Mouse (Mus musculus) limb, embryonic 10.5 days (tissue): Measurements from ENCODE around the gene Zcchc14. TPM values are rescaled to one million over a fixed set of nuclear protein-coding genes. Genes with fewer than 3 reads are reported as not detected.
"Not testable (repeated sequence)": the region's sequence is repeated elsewhere in the genome, so short reads cannot be mapped to it uniquely, and the experiment has no call there.

Experiments used
- DNase-seq: peaks from one replicate; pipeline ENCODE4 v3.0.0-alpha.2; 2017; ENCODE audit warnings: low spot score
- H3K27ac ChIP-seq: fragments of 300-500 bp; sonication (generic); 2 replicates; pipeline ENCODE4 v1.5.1; 2016; ENCODE audit warnings: mild to moderate bottlenecking
- H3K27me3 ChIP-seq: fragments of 300-500 bp; sonication (generic); 2 replicates; pipeline ENCODE4 v1.6.1; 2016; ENCODE audit warnings: low read depth, mild to moderate bottlenecking; ENCODE audit not compliant: poor library complexity, severe bottlenecking
- H3K36me3 ChIP-seq: fragments of 300-500 bp; sonication (generic); 2 replicates; pipeline ENCODE4 v1.6.1; 2016; ENCODE audit warnings: mild to moderate bottlenecking, moderate library complexity
- H3K4me1 ChIP-seq: fragments of 300-500 bp; sonication (generic); 2 replicates; pipeline ENCODE4 v1.6.1; 2016
- H3K4me3 ChIP-seq: fragments of 300-500 bp; sonication (generic); 2 replicates; pipeline ENCODE4 v1.5.1; 2016; ENCODE audit warnings: mild to moderate bottlenecking, moderate library complexity
- H3K9me3 ChIP-seq: fragments of 300-500 bp; sonication (generic); replicated peaks from 2 replicates; pipeline ENCODE4 v1.6.1; 2016; ENCODE audit warnings: mild to moderate bottlenecking
- WGBS: fragments of 180-500 bp; shearing (Covaris S2); methylation state at CpG from one replicate; pipeline ENCODE4 v1.1.7; 2016; 5-methylcytosine and 5-hydroxymethylcytosine counted together
- polyA plus RNA-seq: library from polyadenylated mRNA; unstranded; fragments of >200 nt; fragmentation: Nextera tagmentation; extraction: Ambion mirVana; gene quantifications from 2 replicates; pipeline ENCODE4 v1.2.1, GENCODE M21; 2016

Gene Zcchc14
- polyA plus RNA-seq, 1 experiment from 2014 or later: 15.2 TPM

DNA sequence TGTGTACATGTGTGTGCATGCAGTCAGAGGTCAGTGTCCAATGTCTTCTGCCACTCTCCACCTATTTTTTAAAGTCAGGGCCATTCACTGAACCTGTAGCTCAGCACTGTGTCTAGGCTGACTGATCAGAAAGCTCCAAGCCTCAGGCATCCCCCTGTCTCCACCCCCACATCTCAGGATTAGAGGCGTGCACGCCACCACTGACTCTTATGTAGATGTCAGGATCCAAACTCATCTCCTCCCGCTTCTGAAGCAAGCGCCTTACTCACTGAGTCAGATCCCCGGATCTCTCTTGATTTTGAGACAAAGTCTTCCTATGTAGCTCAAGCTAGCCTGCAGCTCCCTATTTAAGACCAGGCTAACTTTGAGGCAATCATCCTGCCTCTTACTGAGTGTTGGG lies 26.0 kb upstream of the Zcchc14 start:
- H3K4me3 ChIP-seq: no peak overlapping the region
- 0 out of 2 replicates have a peak, but pooled peaks cover 3% of the 10 kb centered on the region for H3K27me3 ChIP-seq
- DNase-seq: no peak
- no peaks in the 10 kb centered on the region for H3K9me3 ChIP-seq
- no peaks in the 10 kb centered on the region for H3K36me3 ChIP-seq
- WGBS: 68% methylated on average over 5 of the region's 5 CpGs
- H3K27ac ChIP-seq: no peak overlapping the region
- H3K4me1 ChIP-seq: peaks cover 6% of the 10 kb centered on the region; the same call in 1 of the 2 replicates

DNA sequence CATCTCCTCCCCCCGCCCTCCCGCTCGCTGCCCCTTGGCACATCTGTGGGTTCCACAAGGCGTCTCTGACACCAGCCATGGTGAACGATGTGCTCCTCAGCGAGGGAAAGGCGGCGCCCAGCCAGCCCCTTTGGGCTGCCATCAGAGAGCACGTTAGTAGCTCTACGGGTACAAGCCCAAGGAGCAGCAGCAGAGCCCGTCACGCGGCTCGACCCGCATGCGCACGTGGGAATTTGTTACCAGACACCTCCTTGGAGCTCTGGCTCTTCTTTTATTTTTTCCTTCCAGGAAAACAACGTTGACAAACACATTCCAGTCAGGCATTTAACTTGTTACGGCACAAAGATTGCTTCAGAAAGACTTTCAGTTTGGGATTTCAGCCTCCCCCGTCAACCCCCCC lies 23.0 kb upstream of the Zcchc14 start:
- no peaks in the 10 kb centered on the region for H3K9me3 ChIP-seq
- peaks cover 6% of the 10 kb centered on the region; the same call in 1 of the 2 replicates for H3K4me1 ChIP-seq
- 54% methylated on average over 20 of the region's 20 CpGs for WGBS
- no peak overlapping the region for H3K4me3 ChIP-seq
- no peak for DNase-seq
- no peak overlapping the region for H3K27ac ChIP-seq
- H3K36me3 ChIP-seq: no peaks in the 10 kb centered on the region
- H3K27me3 ChIP-seq: 0 out of 2 replicates have a peak, but pooled peaks cover 3% of the 10 kb centered on the region

DNA sequence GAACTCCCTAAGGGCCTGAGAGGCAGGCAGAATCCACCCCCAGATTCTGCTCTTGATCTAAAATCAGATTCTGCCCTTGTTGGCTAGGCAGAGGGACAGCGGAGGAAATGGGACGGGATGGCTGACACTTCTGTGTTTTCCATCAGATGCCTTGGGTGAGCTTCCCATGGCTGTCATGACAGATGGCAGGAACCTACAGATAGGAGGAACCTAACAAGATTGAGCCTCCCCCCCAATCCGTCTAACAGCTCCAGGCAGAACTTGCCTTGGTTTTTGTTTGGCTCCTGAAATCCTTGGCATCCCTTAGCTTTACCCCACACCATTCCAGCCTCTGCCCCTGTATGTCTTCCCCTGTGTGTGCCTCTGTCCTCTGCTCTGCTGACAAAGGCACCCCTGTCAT lies 22.5 kb upstream of the Zcchc14 start:
- Histone ChIP-seq H3K27ac (no peak overlapping the region), H3K36me3 (no peaks in the 10 kb centered on the region), H3K4me1 (peaks cover 6% of the 10 kb centered on the region; the same call in 1 of the 2 replicates), H3K9me3 (no peaks in the 10 kb centered on the region), H3K27me3 (0 out of 2 replicates have a peak, but pooled peaks cover 3% of the 10 kb centered on the region), H3K4me3 (no peak overlapping the region)
- no peak for DNase-seq
- WGBS: 80% methylated on average over 3 of the region's 3 CpGs

DNA sequence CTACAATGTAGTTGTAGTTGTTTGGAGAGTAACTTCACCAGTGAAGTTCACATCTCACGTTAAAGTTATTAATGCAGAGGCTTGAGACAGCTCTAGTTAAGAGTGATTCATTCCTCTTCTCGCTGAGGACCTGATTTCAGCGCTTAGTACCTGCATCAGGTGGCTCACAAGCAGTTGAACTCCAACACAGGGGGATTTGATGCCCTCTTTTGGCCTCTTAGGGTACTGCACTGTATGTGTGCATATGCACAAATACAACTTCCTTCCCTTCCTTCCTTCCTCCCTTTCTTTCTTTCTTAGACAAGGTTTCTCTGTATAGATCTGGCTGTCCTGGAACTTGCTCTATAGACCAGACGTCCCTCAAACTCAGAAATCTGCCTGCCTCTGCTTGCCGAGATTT lies 21.8 kb upstream of the Zcchc14 start:
- Histone ChIP-seq H3K27me3 (0 out of 2 replicates have a peak, but pooled peaks cover 3% of the 10 kb centered on the region), H3K36me3 (no peaks in the 10 kb centered on the region), H3K4me3 (no peak overlapping the region), H3K27ac (no peak overlapping the region), H3K4me1 (peaks cover 8% of the 10 kb centered on the region), H3K9me3 (no peaks in the 10 kb centered on the region)
- no peak for DNase-seq
- WGBS: 62% methylated on average over 5 of the region's 5 CpGs

DNA sequence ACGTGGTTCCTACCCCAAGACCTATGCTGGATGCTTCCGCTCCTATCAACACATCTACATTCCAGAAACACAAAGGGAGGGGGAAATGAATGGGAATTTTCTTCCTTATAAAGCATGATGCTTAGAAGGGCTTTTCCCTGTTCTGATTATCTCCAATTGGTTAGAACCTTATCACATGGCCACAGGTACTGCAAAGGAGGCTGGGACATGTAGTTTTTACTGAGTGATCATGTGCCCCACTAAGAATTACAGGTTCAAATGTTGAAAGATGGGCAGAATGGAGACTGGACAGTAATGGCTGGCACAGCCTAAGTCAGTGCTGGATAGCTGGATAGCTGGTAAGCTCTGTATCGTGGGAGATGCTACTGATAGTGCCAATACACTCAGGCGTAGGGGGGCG lies 21.2 kb upstream of the Zcchc14 start:
- Histone ChIP-seq H3K4me3 (no peak overlapping the region), H3K9me3 (no peaks in the 10 kb centered on the region), H3K27ac (no peak overlapping the region), H3K27me3 (0 out of 2 replicates have a peak, but pooled peaks cover 3% of the 10 kb centered on the region), H3K4me1 (peaks cover 14% of the 10 kb centered on the region), H3K36me3 (no peaks in the 10 kb centered on the region)
- no peak for DNase-seq
- 87% methylated on average over 5 of the region's 5 CpGs for WGBS

DNA sequence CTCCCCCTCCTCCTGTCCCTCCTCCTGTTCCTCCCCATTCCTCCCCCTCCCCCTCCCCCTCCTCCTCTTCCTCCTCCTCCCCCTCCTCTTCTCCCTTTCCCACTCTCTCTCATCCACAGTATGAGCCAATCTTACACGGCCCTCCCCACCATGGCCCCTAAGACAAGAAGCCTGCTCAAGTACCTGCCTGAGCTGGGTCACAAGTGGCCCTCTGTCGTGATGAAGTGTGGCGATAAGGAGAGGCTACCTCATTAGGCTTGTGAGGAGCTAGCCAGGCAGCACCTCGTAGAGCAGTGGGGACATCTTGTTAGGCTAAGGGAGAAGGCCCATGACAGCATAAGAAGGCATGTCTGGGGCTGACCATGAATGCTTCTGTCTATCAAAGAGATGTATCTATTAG lies 20.5 kb upstream of the Zcchc14 start:
- peaks cover 22% of the 10 kb centered on the region for H3K4me1 ChIP-seq
- no peaks in the 10 kb centered on the region for H3K9me3 ChIP-seq
- 0 out of 2 replicates have a peak, but pooled peaks cover 5% of the 10 kb centered on the region for H3K27me3 ChIP-seq
- WGBS: 69% methylated on average over 4 of the region's 4 CpGs
- DNase-seq: no peak
- H3K27ac ChIP-seq: no peak overlapping the region
- H3K4me3 ChIP-seq: no peak overlapping the region
- no peaks in the 10 kb centered on the region for H3K36me3 ChIP-seq

DNA sequence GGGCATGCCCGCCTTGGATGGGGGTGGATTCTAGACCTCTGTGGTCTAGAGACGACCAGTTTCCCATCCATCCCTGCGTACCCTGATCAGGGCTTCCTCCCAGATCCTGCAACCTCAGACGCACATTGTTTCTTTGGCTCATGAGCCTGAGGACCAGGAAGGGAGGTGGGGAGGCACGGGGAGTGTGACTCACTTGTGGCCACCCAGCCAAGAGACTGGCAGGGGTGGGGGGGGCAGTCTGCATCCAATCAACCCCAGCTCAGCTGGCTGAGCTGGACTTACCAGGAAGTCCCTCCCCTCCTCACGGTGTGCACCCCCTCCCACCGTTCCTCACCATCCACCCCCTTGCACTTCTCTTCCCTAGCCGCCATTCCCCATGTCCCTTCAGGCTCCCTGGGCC lies 16.5 kb upstream of the Zcchc14 start:
- WGBS: 17% methylated on average over 8 of the region's 8 CpGs
- H3K27ac ChIP-seq: peak overlapping the region; percentile 78
- H3K27me3 ChIP-seq: 0 out of 2 replicates have a peak, but pooled peaks cover 5% of the 10 kb centered on the region
- no peaks in the 10 kb centered on the region for H3K36me3 ChIP-seq
- H3K4me1 ChIP-seq: peaks cover 28% of the 10 kb centered on the region
- no peak overlapping the region for H3K4me3 ChIP-seq
- no peaks in the 10 kb centered on the region for H3K9me3 ChIP-seq
- no peak for DNase-seq

DNA sequence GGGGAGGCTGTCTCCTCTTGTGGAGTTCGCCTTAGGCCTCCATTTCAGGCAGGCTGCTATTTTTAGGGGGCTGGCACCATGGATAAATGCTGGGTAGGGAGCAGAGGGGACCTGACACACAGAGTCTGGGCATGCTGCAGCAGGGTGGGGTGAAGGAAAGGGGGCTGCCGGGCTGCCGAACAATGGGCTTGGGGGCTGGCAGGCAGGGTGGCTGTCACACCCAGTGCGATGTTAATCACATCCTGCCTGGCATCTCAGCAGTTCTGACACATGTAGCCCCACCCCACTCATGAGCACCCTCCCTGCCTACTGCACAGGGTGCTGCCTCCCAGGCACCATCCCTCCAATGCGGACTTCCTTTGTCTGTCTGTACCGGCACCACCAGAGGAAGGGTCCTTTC lies 15.9 kb upstream of the Zcchc14 start:
- Histone ChIP-seq H3K27ac (peak overlapping the region; percentile 78), H3K27me3 (0 out of 2 replicates have a peak, but pooled peaks cover 5% of the 10 kb centered on the region), H3K4me1 (peaks cover 28% of the 10 kb centered on the region), H3K9me3 (no peaks in the 10 kb centered on the region), H3K4me3 (no peak overlapping the region), H3K36me3 (no peaks in the 10 kb centered on the region)
- DNase-seq: no peak
- 51% methylated on average over 6 of the region's 6 CpGs for WGBS

DNA sequence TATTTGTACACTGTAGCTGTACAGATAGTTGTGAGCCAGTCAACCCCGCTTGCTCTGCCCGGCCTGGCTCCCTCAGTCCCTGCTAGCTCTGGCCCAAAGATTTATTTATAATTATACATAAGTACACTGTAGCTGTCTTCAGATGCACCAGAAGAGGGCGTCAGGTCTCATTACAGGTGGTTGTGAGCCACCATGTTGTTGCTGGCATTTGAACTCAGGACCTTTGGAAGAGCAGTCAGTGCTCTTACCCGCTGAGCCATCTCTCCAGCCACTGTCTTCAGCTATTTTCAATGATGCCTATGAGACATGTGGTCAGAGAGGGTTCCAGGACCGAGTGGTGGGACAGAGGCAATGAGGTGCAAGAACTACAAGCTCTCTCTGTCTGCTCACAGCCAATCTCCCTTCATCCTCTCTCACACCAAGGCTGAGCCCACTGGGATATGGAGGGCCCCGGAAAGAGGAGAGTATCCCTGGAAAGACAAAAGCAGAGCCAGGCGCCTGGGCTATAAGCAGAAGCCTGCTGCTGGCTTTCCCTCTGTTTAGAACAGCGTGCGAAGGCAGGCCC lies 15.3 kb upstream of the Zcchc14 start:
- WGBS: 76% methylated on average over 9 of the region's 9 CpGs
- H3K36me3 ChIP-seq, H3K27me3 ChIP-seq, H3K4me3 ChIP-seq, DNase-seq, H3K9me3 ChIP-seq: not testable (repeated sequence)
- H3K27ac ChIP-seq: peak overlapping the region; percentile 78
- peaks cover 28% of the 10 kb centered on the region for H3K4me1 ChIP-seq

DNA sequence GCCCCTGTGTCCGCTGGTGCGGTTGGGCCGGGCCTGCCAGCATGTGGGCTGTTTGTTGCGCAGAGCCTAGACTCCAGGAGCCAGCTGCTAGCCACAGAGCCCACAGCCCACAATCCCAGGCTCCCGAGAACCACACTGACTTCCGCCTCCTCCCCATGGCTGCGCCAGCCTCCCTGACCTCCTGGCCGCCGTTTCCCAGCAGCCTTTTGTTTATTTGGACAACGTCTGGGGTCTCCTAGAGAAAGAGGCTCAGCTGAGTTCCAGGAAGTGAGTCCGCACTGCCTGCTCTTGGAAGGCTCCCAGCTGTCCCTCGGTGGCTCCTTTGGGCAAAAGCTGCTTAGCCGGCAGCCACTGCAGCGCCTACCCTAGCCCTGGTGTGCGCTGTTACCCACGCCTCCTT lies 12.6 kb upstream of the Zcchc14 start:
- Histone ChIP-seq H3K36me3 (no peaks in the 10 kb centered on the region), H3K27ac (peak overlapping the region; percentile 80), H3K9me3 (no peaks in the 10 kb centered on the region), H3K4me1 (peaks cover 28% of the 10 kb centered on the region), H3K27me3 (0 out of 2 replicates have a peak, but pooled peaks cover 5% of the 10 kb centered on the region), H3K4me3 (peak overlapping the region; percentile 42)
- peak; percentile 79 for DNase-seq
- WGBS: 8% methylated on average over 16 of the region's 16 CpGs

DNA sequence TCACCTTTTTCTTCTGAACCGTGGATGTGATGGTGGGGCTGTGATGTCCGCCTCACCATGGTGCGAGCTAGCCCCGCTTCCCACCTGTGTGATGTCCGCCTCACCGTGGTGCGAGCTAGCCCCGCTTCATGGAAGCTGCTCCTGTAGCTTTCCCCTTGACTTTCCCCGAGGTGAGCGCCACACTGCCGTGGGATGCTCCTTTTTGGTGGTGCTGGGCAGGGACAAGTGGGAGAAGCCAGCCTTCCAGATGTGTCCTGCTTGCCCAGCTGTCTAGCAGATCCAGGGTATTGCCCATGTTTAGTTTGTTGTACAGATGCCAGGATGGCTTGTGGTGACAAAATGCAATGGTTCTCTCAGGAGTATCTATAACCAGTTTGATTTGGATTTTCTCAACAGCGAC lies 10.4 kb upstream of the Zcchc14 start:
- Histone ChIP-seq H3K4me1 (peaks cover 11% of the 10 kb centered on the region), H3K9me3 (no peaks in the 10 kb centered on the region), H3K4me3 (no peak overlapping the region), H3K27me3 (no peaks in the 10 kb centered on the region), H3K36me3 (no peaks in the 10 kb centered on the region), H3K27ac (no peak overlapping the region)
- DNase-seq: no peak
- 96% methylated on average over 12 of the region's 12 CpGs for WGBS

DNA sequence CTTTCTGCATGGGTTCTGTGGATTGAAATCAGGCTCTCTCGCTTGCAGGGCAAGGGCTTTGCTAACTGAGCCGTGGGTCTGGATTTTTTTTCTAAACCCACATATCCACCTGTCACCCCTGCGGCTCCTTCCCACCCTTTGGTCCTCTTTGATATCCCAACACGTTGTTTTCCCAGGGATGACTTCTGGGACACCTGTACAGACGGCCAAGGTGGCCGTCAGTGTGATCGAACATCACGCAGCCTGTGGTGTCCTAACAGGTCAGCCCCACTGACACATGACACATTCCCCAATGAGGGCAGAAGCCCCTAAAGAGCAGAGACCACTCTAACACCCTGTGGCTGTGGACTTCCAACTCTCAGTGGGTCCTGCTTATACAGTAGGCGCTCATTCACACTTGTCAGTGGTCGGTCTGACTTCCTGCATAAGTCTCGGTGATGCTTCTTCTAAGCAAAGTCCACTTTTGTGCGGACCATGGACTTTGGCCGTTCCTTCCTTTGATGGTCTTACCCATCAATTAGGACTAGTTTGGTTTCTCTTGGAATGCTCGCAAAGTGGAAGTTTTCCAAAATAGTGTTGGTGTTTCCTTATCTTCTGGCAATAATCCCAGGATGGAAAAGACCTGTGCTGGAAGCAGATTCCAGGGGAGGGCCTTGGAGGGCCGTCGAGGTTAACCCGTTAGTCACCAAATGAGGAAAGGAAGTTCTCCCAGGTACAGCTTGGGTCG lies 9.1 kb upstream of the Zcchc14 start:
- Histone ChIP-seq H3K4me3 (no peak overlapping the region), H3K27me3 (no peaks in the 10 kb centered on the region), H3K4me1 (peaks cover 11% of the 10 kb centered on the region), H3K27ac (no peak overlapping the region), H3K36me3 (no peaks in the 10 kb centered on the region), H3K9me3 (no peaks in the 10 kb centered on the region)
- DNase-seq: no peak
- WGBS: 86% methylated on average over 18 of the region's 18 CpGs

DNA sequence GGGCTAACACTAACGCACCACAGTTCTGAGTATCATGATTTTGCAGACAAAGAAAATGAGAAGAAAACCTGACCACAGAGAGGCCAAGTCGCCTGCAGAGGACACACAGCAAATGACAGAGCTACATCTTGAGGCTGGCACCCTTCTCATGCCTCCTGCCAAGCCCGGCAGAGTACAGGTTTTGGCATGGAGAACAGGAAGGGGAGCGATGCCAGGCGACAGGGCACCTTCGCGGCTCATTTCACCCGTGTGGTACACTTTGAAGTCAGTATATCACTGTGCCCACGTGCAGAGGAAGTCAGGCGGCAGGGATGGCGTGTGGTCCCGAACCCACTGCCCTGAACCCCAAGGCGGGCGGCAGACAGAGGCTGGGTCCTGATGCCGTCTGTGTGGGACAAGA lies 7.9 kb upstream of the Zcchc14 start:
- Histone ChIP-seq H3K9me3 (no peaks in the 10 kb centered on the region), H3K27me3 (no peaks in the 10 kb centered on the region), H3K4me3 (no peak overlapping the region), H3K36me3 (no peaks in the 10 kb centered on the region), H3K4me1 (peaks cover 8% of the 10 kb centered on the region), H3K27ac (no peak overlapping the region)
- no peak for DNase-seq
- 82% methylated on average over 15 of the region's 15 CpGs for WGBS
